Comparison of ENCODE assay signal across 21 mouse cellular contexts in the genomic region with DNA sequence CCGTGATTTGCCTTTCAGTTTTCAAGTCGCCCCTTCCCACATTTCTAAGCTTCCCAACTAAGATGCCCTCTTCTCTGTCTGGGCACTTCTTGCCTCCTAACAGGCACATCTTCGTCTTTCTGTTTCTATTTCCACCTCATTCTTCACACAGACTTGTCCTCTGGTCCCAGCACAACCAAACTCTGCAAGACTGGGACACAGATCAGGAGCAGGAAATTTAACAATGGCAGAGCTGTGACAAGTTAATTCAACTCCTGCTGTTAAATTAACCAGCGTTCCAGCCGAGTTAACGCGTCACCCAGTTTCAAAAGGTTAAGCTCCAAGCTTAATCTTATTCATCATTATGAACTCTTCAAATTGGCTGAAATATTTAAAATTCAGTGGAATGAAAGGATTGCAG.
DNase-seq lines count a peak whose midpoint lies in the region; ATAC-seq and TF ChIP-seq lines count a peak whose summit lies in the region.
"Had no signal": no experiment of that assay in that cellular context is flagged by ENCODE, and none has a peak within 500 bp of the region (broad histone marks: within the 10 kb centered on the region; RNA-seq: fewer than 3 reads in every experiment).

No protein-coding gene starts in this region.

- H3K36me3 ChIP-seq in hindbrain, postnatal 0 days (ENCODE audit: insufficient read depth, low read length) = no peaks in the 10 kb centered on the region
- no peaks in the 10 kb centered on the region for H3K36me3 ChIP-seq in hindbrain, embryonic 12.5 days
- no peaks in the 10 kb centered on the region for H3K36me3 ChIP-seq in midbrain, embryonic 11.5 days (ENCODE audit: control insufficient read depth, insufficient read depth, low read length)
- no peaks in the 10 kb centered on the region for H3K36me3 ChIP-seq in midbrain, embryonic 15.5 days (replicated peaks)
- no peaks in the 10 kb centered on the region for H3K36me3 ChIP-seq in midbrain, embryonic 14.5 days (ENCODE audit: control insufficient read depth, insufficient read depth, low read length)
- H3K36me3 ChIP-seq: embryonic facial prominence, embryonic 15.5 days; forebrain, embryonic 10.5 days; heart, embryonic 13.5 days had no signal

- H3K4me1 ChIP-seq in hindbrain, postnatal 0 days (ENCODE audit: insufficient read depth, low read length) = no peaks in the 10 kb centered on the region
- H3K4me1 ChIP-seq in hindbrain, embryonic 12.5 days = no peaks in the 10 kb centered on the region
- H3K4me1 ChIP-seq in midbrain, embryonic 11.5 days (ENCODE audit: control insufficient read depth, insufficient read depth, low read length) = 0 out of 2 replicates have a peak, but pooled peaks cover 3% of the 10 kb centered on the region
- peaks cover 4% of the 10 kb centered on the region; the same call in 1 of the 2 replicates for H3K4me1 ChIP-seq in midbrain, embryonic 15.5 days
- H3K4me1 ChIP-seq in midbrain, embryonic 14.5 days (ENCODE audit: control insufficient read depth, insufficient read depth, low read length) = no peaks in the 10 kb centered on the region
- H3K4me1 ChIP-seq: embryonic facial prominence, embryonic 15.5 days; heart, embryonic 13.5 days had no signal

- H3K4me3 ChIP-seq in hindbrain, postnatal 0 days (ENCODE audit: low read length) = no peak overlapping the region
- no peak overlapping the region for H3K4me3 ChIP-seq in hindbrain, embryonic 12.5 days
- H3K4me3 ChIP-seq in midbrain, embryonic 11.5 days (ENCODE audit: low read depth, low read length) = no peak overlapping the region
- no peak overlapping the region for H3K4me3 ChIP-seq in midbrain, embryonic 15.5 days
- no peak overlapping the region for H3K4me3 ChIP-seq in midbrain, embryonic 14.5 days (replicated peaks; ENCODE audit: low read depth, low read length)
- H3K4me3 ChIP-seq: embryonic facial prominence, embryonic 15.5 days; erythroblast, embryonic 14.5 days; forebrain, embryonic 10.5 days; gastrocnemius, adult 2 months; heart, embryonic 13.5 days had no signal

- DNase-seq in hindbrain, postnatal 0 days (ENCODE audit: low spot score) = peak; percentile 8
- peak; percentile 86 for DNase-seq in midbrain, embryonic 11.5 days (ENCODE audit: low spot score, missing footprints)
- peak; percentile 26 for DNase-seq in midbrain, embryonic 14.5 days
- DNase-seq in ovary, postnatal 10 days (ENCODE audit: low spot score) = no peak
- no peak for DNase-seq in layer of hippocampus, adult 18-20 months (ENCODE audit: low spot score in 2 of 2)
- DNase-seq: adrenal gland, postnatal 14 days; cerebellum, adult 18-20 months; cerebellum, adult 9-11 months; cerebellum, postnatal 36 days; gastrocnemius, adult 2 months; gastrocnemius, postnatal 25 days; heart, postnatal 36 days had no signal

- no peaks in the 10 kb centered on the region for H3K27me3 ChIP-seq in hindbrain, postnatal 0 days (ENCODE audit: insufficient read depth, low read length)
- no peaks in the 10 kb centered on the region; the same call in 1 of the 2 replicates for H3K27me3 ChIP-seq in hindbrain, embryonic 12.5 days
- no peaks in the 10 kb centered on the region for H3K27me3 ChIP-seq in midbrain, embryonic 11.5 days (ENCODE audit: control insufficient read depth, insufficient read depth, low read length)
- no peaks in the 10 kb centered on the region; the same call in 1 of the 2 replicates for H3K27me3 ChIP-seq in midbrain, embryonic 15.5 days (replicated peaks)
- no peaks in the 10 kb centered on the region for H3K27me3 ChIP-seq in midbrain, embryonic 14.5 days (ENCODE audit: control insufficient read depth, insufficient read depth, low read length)
- H3K27me3 ChIP-seq: embryonic facial prominence, embryonic 15.5 days; heart, embryonic 13.5 days had no signal

- ATAC-seq in hindbrain, postnatal 0 days = no peak
- no peak for ATAC-seq in hindbrain, embryonic 12.5 days (ENCODE audit: low FRiP score)
- ATAC-seq in midbrain, embryonic 11.5 days (ENCODE audit: low FRiP score) = peak; percentile 52; the same call in 1 of the 2 replicates
- no peak for ATAC-seq in midbrain, embryonic 15.5 days (replicated peaks)
- no peak for ATAC-seq in midbrain, embryonic 14.5 days (ENCODE audit: low FRiP score, low TSS enrichment)
- ATAC-seq: activated CD4-positive, CD25-positive, alpha-beta regulatory T cell, adult 4 months; forebrain, embryonic 14.5 days; Patski had no signal

- no peak overlapping the region for H3K27ac ChIP-seq in hindbrain, postnatal 0 days
- H3K27ac ChIP-seq in hindbrain, embryonic 12.5 days = no peak overlapping the region
- H3K27ac ChIP-seq in midbrain, embryonic 11.5 days (ENCODE audit: low read depth, low read length) = no peak overlapping the region
- H3K27ac ChIP-seq in midbrain, embryonic 15.5 days = no peak overlapping the region
- H3K27ac ChIP-seq in midbrain, embryonic 14.5 days (replicated peaks; ENCODE audit: low read depth, low read length) = no peak overlapping the region
- H3K27ac ChIP-seq: embryonic facial prominence, embryonic 15.5 days; forebrain, embryonic 10.5 days; gastrocnemius, adult 2 months; heart, embryonic 13.5 days had no signal

- no peak overlapping the region for H3K9ac ChIP-seq in hindbrain, postnatal 0 days (replicated peaks; ENCODE audit: low read length)
- no peak overlapping the region for H3K9ac ChIP-seq in hindbrain, embryonic 12.5 days
- H3K9ac ChIP-seq in midbrain, embryonic 11.5 days (ENCODE audit: low read length) = no peak overlapping the region
- no peak overlapping the region for H3K9ac ChIP-seq in midbrain, embryonic 15.5 days
- H3K9ac ChIP-seq in midbrain, embryonic 14.5 days (replicated peaks; ENCODE audit: low read length) = no peak overlapping the region
- H3K9ac ChIP-seq: embryonic facial prominence, embryonic 15.5 days; heart, embryonic 13.5 days had no signal

- no peak overlapping the region for H3K4me2 ChIP-seq in hindbrain, postnatal 0 days (ENCODE audit: low read depth, low read length)
- H3K4me2 ChIP-seq in hindbrain, embryonic 12.5 days (replicated peaks) = no peak overlapping the region
- no peak overlapping the region for H3K4me2 ChIP-seq in midbrain, embryonic 11.5 days
- H3K4me2 ChIP-seq in midbrain, embryonic 15.5 days = no peak overlapping the region
- H3K4me2 ChIP-seq in midbrain, embryonic 14.5 days (ENCODE audit: low read length) = no peak overlapping the region
- H3K4me2 ChIP-seq: embryonic facial prominence, embryonic 15.5 days; heart, embryonic 13.5 days had no signal

- WGBS in hindbrain, postnatal 0 days = 25% methylated on average over 7 of the region's 7 CpGs
- WGBS in hindbrain, embryonic 12.5 days = 36% methylated on average over 7 of the region's 7 CpGs
- WGBS in midbrain, embryonic 11.5 days = 16% methylated on average over 7 of the region's 7 CpGs
- 9% methylated on average over 7 of the region's 7 CpGs for WGBS in midbrain, embryonic 15.5 days
- WGBS in midbrain, embryonic 14.5 days = 7% methylated on average over 7 of the region's 7 CpGs

- no peaks in the 10 kb centered on the region for H3K9me3 ChIP-seq in hindbrain, postnatal 0 days (ENCODE audit: low read length)
- no peaks in the 10 kb centered on the region for H3K9me3 ChIP-seq in hindbrain, embryonic 12.5 days (replicated peaks)
- no peaks in the 10 kb centered on the region for H3K9me3 ChIP-seq in midbrain, embryonic 11.5 days (ENCODE audit: control insufficient read depth, low read length)
- H3K9me3 ChIP-seq in midbrain, embryonic 15.5 days = no peaks in the 10 kb centered on the region
- no peaks in the 10 kb centered on the region for H3K9me3 ChIP-seq in midbrain, embryonic 14.5 days (ENCODE audit: control insufficient read depth, low read length)
- H3K9me3 ChIP-seq: embryonic facial prominence, embryonic 15.5 days; forebrain, embryonic 10.5 days; heart, embryonic 13.5 days had no signal

- no peak for TF ChIP-seq CTCF in hindbrain, postnatal 0 days (IDR thresholded peaks at IDR 0.05; ENCODE audit: low read depth)

Comparison
In these comparisons a context has a peak if more than half of its experiments do, and no peak if none do; other contexts are left out.
1. DNase-seq: peak in hindbrain, postnatal 0 days (single experiment), midbrain, embryonic 11.5 days (single experiment) and midbrain, embryonic 14.5 days (single experiment); none in ovary, postnatal 10 days (single experiment) and layer of hippocampus, adult 18-20 months (0 of 2).